Mouse (Mus musculus) heart, postnatal 0 days (tissue): Measurements from ENCODE around the gene Sh3gl2.

Experiments used
- CTCF ChIP-seq: IDR thresholded peaks from 2 replicates; pipeline ENCODE4 v1.5.1; 2016; ENCODE audit warnings: antibody characterized with exemption, control low read depth, low read depth
- EP300 ChIP-seq: IDR thresholded peaks from 2 replicates; pipeline ENCODE4 v1.6.1; 2016; ENCODE audit warnings: antibody characterized with exemption, low read depth

DNA sequence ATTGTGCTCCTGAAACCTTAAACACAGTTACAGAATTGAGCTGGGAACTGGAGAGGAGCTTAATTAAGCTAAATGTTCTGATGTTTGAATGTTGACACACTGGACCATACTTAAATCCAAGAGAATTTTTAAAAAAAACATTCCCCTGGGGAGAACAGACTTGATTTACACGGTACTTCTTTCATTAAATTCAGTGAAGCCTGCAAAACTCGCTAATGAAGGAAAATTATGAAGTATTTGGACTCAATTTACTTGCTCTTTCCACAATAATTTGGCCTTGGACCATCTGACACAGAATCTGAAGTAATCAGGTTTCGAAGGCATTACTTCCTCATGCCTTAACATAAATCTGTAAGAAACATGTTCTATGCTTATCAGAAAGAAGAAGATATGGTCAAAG, 408.4 kb downstream of the Sh3gl2 start:
- TF ChIP-seq EP300, result no peak
- no peak for TF ChIP-seq CTCF
